Mouse (Mus musculus) E14TG2a.4 (cell line): Measurements from ENCODE around the gene Cdh22.

Experiments
- CTCF ChIP-seq: conservative IDR thresholded peaks from 2 replicates; pipeline ENCODE4 v1.5.1; 2014; ENCODE audit warnings: low read length
- NANOG ChIP-seq: IDR thresholded peaks from 2 replicates; pipeline ENCODE4 v1.6.1; 2014; ENCODE audit warnings: borderline replicate concordance, low read length, mixed read lengths
- POU5F1 ChIP-seq: IDR thresholded peaks from 2 replicates; pipeline ENCODE4 v1.6.1; 2014; ENCODE audit warnings: low read length, borderline replicate concordance

- TF ChIP-seq CTCF (no peak; the same call in 1 of the 2 replicates), POU5F1 (no peak), NANOG (no peak)
Observed at GRCm38 (mm10) chr2:165078605-165079004, 156.0 kb downstream of the Cdh22 start.
